Mouse (Mus musculus): ENCODE results near the gene Lyve1. TPM values are rescaled to one million over a fixed set of nuclear protein-coding genes. Genes with fewer than 3 reads are reported as not detected.

Gene Lyve1
- total RNA-seq, 2 experiments from 2014 or later = 0.85 to 1.5 TPM

- DNase-seq (ENCODE audit: extremely low spot score in 1 of 2, low spot score in 1 of 2) = no peak
Observed at GRCm38 (mm10) chr7:110813983-110814382, 49.1 kb downstream of the Lyve1 start.

GRCm38 (mm10) chr7:110811529-110811928 is 51.5 kb downstream of the Lyve1 start:
- no peak for DNase-seq (ENCODE audit: extremely low spot score in 1 of 2, low spot score in 1 of 2)

GRCm38 (mm10) chr7:110810995-110811394 is 52.0 kb downstream of the Lyve1 start:
- DNase-seq (ENCODE audit: extremely low spot score in 1 of 2, low spot score in 1 of 2) = no peak

GRCm38 (mm10) chr7:110809585-110810557 is 53.2 kb downstream of the Lyve1 start:
- no peak for DNase-seq (ENCODE audit: extremely low spot score in 1 of 2, low spot score in 1 of 2)

- DNase-seq (ENCODE audit: extremely low spot score in 1 of 2, low spot score in 1 of 2) = no peak
Observed at GRCm38 (mm10) chr7:110808962-110809361, 54.1 kb downstream of the Lyve1 start.

- no peak for DNase-seq (ENCODE audit: extremely low spot score in 1 of 2, low spot score in 1 of 2)
Observed at GRCm38 (mm10) chr7:110807460-110808030, 55.5 kb downstream of the Lyve1 start.

GRCm38 (mm10) chr7:110804266-110804665 is 58.8 kb downstream of the Lyve1 start:
- DNase-seq (ENCODE audit: extremely low spot score in 1 of 2, low spot score in 1 of 2) = peak in 1 of 2 experiments; percentile 29

GRCm38 (mm10) chr7:110803131-110803530 is 59.9 kb downstream of the Lyve1 start:
- DNase-seq (ENCODE audit: extremely low spot score in 1 of 2, low spot score in 1 of 2) = no peak

- DNase-seq (ENCODE audit: extremely low spot score in 1 of 2, low spot score in 1 of 2) = peak; percentile 83 to 95
Observed at GRCm38 (mm10) chr7:110801028-110801427, 62.0 kb downstream of the Lyve1 start.

Small RNA genes within 50 kb of the gene (microRNA-seq; reads per million reads assigned to microRNA genes)
- 0 reads per million in 2 experiments for gene Gm47282

Other genes starting within 250 kb of the Lyve1 start
- gene Sbf2, start 248.3 kb downstream of the Lyve1 start, total RNA-seq (2021) = 10 to 100 TPM; 62.9 to 76.0 TPM
- gene Adm, start 235.6 kb downstream of the Lyve1 start, total RNA-seq (2021) = 1 to 10 TPM; 1.2 to 1.9 TPM
- 10 to 100 TPM; 20.7 to 27.0 TPM for gene Ampd3, start 95.0 kb downstream of the Lyve1 start, total RNA-seq (2021)
- 10 to 100 TPM; 74.9 to 81.6 TPM for gene Rnf141, start 18.8 kb downstream of the Lyve1 start, total RNA-seq (2021)
- gene Mrvi1, start 119.2 kb upstream of the Lyve1 start, total RNA-seq (2021) = 1 to 10 TPM; 3.6 TPM
- 10 to 100 TPM; 49.8 to 54.5 TPM for gene Ctr9, start 165.7 kb upstream of the Lyve1 start, total RNA-seq (2021)
- gene Eif4g2, start 219.8 kb upstream of the Lyve1 start, total RNA-seq (2021) = 100 to 1,000 TPM; 649 to 659 TPM